Mouse (Mus musculus): Measurements from ENCODE around the gene Srxn1. TPM values are rescaled to one million over a fixed set of nuclear protein-coding genes. Genes with fewer than 3 reads are reported as not detected.

The Srxn1 gene
- total RNA-seq, 2 experiments from 2014 or later, result 47.2 to 58.2 TPM

- DNase-seq (ENCODE audit: low spot score in 2 of 2), result no peak
Measured at GRCm38 (mm10) chr2:152087111-152087510, 18.2 kb upstream of the Srxn1 start.

DNA sequence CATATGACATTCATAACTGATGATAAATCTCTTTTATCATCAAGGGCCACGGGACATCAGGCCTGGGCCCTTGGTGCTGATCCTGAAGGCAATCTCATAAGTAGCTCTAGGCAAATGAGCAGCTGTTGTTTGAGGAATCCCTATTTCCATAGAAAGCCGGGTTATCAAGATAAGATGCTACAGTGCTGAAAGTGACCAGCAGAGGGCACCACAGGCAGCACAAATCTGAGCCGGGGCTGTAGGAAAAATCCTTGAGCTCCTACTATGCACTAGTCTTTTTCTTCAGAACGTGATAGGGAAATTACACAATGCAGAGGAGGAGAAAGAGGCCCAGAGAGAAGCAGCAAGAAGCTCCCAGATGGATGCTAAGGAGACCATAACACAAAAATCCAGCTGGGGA is 16.2 kb upstream of the Srxn1 start:
- no peak for DNase-seq (ENCODE audit: low spot score in 2 of 2)

DNA sequence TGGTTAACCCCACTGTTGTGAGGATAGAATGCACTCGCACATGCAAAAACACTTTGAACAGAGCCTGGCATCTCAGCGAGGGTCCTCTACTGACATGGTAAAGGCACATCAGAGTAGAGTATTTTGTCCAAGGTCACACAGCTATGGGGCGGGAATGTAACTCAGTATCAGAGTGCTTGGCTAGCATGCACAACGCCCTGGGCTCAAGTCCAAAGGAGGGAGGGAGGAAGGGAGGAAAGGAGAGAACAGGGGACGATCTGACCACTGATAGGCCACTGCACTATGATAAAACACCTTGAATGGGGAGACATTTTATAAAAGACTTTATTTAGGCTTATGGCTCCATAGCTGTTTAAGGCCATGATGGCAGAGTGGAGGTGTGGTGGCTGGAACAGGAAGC is 15.7 kb upstream of the Srxn1 start:
- no peak for DNase-seq (ENCODE audit: low spot score in 2 of 2)

DNA sequence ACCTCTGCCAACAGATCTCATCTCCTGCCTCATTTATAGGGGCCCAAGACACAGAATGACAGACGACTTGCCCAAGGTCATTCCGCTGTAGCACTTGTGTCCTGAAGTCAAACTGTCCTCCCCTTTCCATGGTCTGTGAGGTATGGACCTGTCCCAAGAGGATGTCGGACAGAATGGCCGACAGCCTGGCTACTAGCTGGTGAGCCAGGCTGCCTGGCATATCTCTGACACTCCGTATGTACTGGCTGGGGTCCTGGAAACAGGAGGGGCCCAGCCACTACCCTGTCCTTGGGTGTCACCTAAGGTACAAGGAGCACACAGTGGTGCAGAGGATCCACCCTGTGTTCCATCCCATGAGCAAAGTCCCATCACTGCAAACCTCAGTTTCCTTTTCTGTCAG is 14.8 kb upstream of the Srxn1 start:
- no peak for DNase-seq (ENCODE audit: low spot score in 2 of 2)

- DNase-seq (ENCODE audit: low spot score in 2 of 2), result no peak
Measured at GRCm38 (mm10) chr2:152091342-152092056, 13.8 kb upstream of the Srxn1 start.

GRCm38 (mm10) chr2:152092927-152093326 is 12.4 kb upstream of the Srxn1 start:
- no peak for DNase-seq (ENCODE audit: low spot score in 2 of 2)

DNA sequence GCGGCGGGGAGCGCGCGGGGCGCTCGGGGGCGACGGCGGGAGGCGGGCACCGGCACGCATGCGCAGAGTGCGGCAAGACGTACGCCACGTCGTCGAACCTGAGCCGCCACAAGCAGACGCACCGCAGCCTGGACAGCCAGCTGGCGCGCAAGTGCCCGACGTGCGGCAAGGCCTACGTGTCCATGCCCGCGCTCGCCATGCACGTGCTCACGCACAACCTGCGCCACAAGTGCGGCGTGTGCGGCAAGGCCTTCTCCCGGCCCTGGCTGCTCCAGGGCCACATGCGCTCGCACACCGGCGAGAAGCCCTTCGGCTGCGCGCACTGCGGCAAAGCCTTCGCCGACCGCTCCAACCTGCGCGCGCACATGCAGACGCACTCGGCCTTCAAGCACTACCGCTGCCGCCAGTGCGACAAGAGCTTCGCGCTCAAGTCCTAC is 11.9 kb upstream of the Srxn1 start:
- no peak for DNase-seq (ENCODE audit: low spot score in 2 of 2)

GRCm38 (mm10) chr2:152094856-152095545 is 10.3 kb upstream of the Srxn1 start:
- DNase-seq (ENCODE audit: low spot score in 2 of 2), result no peak

GRCm38 (mm10) chr2:152096922-152097321 is 8.4 kb upstream of the Srxn1 start:
- DNase-seq (ENCODE audit: low spot score in 2 of 2), result no peak

DNA sequence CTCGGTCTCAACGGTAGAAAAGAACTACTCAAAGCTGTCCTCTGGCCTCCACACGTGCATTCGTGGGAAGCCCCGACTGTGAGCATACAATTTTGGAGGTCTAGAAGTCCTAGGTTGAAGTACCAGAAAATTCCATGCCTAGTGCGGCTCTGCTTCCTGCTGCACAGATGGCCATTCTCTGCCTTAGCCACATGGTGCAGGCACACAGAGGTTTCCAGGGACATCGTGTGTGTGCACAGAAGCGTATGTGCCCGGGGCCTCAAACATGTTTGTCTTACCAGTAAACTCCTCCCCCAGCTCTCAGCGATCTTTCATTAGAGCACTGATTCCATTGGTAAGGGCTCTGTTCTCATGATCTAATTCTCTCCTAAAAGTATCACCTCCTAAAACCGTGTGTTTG is 7.4 kb upstream of the Srxn1 start:
- no peak for DNase-seq (ENCODE audit: low spot score in 2 of 2)

- no peak for DNase-seq (ENCODE audit: low spot score in 2 of 2)
Measured at GRCm38 (mm10) chr2:152099538-152099937, 5.8 kb upstream of the Srxn1 start.

DNA sequence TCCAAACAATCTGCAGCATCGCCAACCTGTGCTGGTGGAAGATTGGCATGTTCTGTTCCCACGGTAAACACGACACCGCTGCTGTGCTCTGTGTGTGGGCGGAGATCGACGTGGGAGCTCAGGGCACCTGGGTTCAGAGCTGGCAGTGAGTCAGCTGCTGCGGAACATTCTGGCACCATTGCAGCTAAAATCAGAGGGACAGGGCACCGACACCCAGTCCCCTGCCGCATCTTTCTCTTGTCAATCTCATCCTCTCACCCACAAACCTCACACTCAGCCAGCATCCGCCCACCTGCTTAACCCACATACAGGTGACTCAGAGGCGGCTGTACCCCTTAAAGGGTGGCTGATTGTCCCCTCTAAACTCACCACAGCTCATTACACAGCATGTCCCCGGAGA is 3.6 kb upstream of the Srxn1 start:
- no peak for DNase-seq (ENCODE audit: low spot score in 2 of 2)

- no peak for DNase-seq (ENCODE audit: low spot score in 2 of 2)
Measured at GRCm38 (mm10) chr2:152102369-152102768, 2.9 kb upstream of the Srxn1 start.

DNA sequence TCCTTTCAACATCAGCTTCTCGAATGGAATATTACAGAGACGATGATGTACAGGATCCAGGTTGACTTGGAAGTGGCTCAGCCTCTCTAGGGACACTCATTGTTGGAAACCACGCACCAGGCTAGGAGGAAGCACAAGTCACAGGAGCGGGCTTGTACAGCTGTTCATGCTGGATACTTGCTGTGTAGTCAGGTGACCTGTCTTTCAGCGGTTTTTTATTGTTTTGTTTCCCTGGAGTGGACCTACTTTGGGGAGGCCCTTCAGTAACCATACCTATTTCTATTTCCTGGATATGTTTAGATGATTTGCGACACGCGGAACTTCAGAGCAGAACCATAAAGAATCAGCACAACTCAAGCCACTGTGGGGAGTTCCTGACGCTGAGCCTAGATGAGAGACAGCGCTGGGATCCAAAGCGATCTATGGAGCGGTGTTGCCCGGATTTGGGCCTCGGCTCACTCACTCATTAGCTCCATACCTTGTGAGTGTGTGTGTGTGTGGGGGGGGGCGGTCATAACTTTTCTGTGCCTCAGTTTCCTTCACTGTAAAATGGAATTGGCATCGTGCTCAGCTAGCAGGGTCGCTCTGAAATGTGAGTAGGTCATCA is 502 bp upstream of the Srxn1 start:
- no peak for DNase-seq (ENCODE audit: low spot score in 2 of 2)

- no peak for DNase-seq (ENCODE audit: low spot score in 2 of 2)
Measured at GRCm38 (mm10) chr2:152106225-152106595, 894 bp downstream of the Srxn1 start.

DNA sequence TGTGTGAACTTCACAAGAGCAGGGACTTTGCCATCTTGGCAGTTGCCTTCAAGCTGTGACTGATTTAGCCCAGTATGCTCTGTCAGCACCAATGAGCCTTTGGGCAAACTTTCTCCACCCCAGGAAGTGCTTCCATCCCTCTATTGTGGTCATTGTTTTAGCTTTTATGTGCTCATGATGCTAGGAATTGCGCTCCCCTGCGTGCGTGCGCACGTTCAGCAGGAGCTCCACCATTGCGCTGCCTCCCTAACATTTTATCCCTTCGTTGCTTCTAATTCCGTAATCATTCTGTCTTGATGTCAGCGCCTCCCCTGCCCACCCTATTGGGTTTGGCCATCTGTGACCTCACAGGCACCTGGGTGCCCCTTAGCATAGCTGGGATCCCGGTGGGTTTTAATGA is 1.3 kb downstream of the Srxn1 start:
- DNase-seq (ENCODE audit: low spot score in 2 of 2), result no peak

- no peak for DNase-seq (ENCODE audit: low spot score in 2 of 2)
Measured at GRCm38 (mm10) chr2:152108702-152109101, 3.4 kb downstream of the Srxn1 start.

DNA sequence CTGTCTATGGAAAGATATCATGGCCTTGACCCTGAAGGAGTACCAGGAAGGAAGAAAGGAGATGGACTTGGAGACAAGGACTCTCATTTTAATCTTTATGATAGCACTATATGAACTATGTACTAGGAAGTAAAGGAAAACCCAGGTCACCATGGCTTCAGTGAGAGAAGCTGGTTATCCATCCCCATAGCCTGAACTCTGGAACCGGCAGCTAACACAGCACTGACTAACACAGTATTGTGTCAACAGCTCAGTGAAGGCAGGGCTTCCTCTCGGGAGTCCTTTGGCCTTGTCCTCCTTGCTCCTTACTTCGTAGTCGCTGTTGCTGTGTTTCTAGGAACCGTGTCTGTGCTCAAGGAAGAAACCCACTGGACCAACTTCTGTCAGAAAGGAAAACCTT is 4.1 kb downstream of the Srxn1 start:
- no peak for DNase-seq (ENCODE audit: low spot score in 2 of 2)

GRCm38 (mm10) chr2:152111311-152111710 is 6.0 kb downstream of the Srxn1 start:
- DNase-seq (ENCODE audit: low spot score in 2 of 2), result no peak

DNA sequence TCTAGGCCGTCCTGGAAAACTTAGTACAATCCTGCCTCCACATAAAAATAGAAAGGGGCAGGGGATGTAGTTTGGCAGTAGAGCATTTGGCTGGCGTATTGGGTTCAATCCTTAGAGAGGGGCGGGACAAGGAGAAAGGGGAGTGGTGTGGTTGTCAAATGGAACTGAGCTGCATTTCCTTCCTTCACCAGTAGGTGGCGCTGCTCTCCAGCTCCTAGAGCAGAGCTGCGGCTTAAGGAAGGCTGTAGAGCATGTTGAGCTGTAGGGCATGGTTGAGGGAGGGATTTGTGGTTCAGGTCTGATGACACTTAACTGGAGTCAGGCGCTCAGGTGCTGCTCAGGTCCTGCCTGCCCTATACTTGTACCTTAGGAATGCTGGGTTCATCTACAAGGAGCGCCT is 6.6 kb downstream of the Srxn1 start:
- DNase-seq (ENCODE audit: low spot score in 2 of 2), result peak; percentile 79 to 84

- DNase-seq (ENCODE audit: low spot score in 2 of 2), result no peak
Measured at GRCm38 (mm10) chr2:152112490-152112889, 7.2 kb downstream of the Srxn1 start.

DNA sequence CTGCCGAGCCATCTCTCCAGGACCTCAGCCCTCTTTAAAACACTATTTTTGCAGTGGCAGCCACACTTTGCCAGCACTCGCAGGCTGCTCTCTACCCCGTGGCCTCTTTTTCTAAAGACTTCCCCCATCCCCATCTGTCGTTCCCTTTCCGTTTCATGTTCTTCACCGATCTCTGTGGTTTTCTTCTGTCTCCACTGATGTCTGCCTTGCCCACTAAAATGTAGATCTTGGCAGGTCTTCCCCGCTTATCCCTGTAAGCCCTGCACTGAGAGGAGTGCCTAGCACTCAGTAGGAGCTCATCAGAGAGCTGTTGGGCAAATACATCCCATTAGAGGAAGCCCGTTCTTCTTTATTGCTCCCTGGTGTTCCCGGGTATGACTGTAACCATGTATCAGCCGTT is 7.7 kb downstream of the Srxn1 start:
- no peak for DNase-seq (ENCODE audit: low spot score in 2 of 2)

Measured in adrenal gland, postnatal 4 days (tissue).